Mouse (Mus musculus) thymus, adult 2 months (tissue): ENCODE measurements around the gene Pid1.

Experiments
- CTCF ChIP-seq: fragments of 200-500 bp; IDR thresholded peaks from 2 replicates; pipeline ENCODE4 v1.5.1; 2012; ENCODE audit warnings: mild to moderate bottlenecking, control low read depth, low read length, moderate library complexity, borderline replicate concordance; ENCODE audit not compliant: control insufficient read depth, poor library complexity, insufficient read depth; ENCODE audit errors: extremely low read depth
- POLR2A ChIP-seq: fragments of 200-500 bp; IDR thresholded peaks from 2 replicates; pipeline ENCODE4 v1.6.1; 2012; ENCODE audit warnings: mild to moderate bottlenecking, low read length, control low read depth, moderate library complexity; ENCODE audit not compliant: control insufficient read depth, poor library complexity, insufficient read depth; ENCODE audit errors: extremely low read depth

GRCm38 (mm10) chr1:84254361-84254760 lies 109.6 kb downstream of the Pid1 start:
- TF ChIP-seq CTCF = no peak
- TF ChIP-seq POLR2A = no peak
